Mouse (Mus musculus) C2C12 (cell line): ENCODE data around the gene Sccpdh.

ENCODE experiments used
- CEBPB ChIP-seq: IDR thresholded peaks from one replicate; pipeline ENCODE4 v1.6.1; 2011; ENCODE audit warnings: low read depth, mild to moderate bottlenecking, control low read depth, moderate library complexity
- CTCF ChIP-seq: IDR thresholded peaks from one replicate; pipeline ENCODE4 v1.5.1; 2011; ENCODE audit not compliant: control insufficient read depth, insufficient read depth, insufficient read length
- FOSL1 ChIP-seq: IDR thresholded peaks from one replicate; pipeline ENCODE4 v1.8.0; 2011; ENCODE audit warnings: mild to moderate bottlenecking, low read length; ENCODE audit not compliant: poor library complexity, insufficient read depth, severe bottlenecking
- MAX ChIP-seq: IDR thresholded peaks from one replicate; pipeline ENCODE4 v1.6.1; 2011; ENCODE audit warnings: mild to moderate bottlenecking, control low read depth
- MYOD1 ChIP-seq: IDR thresholded peaks from one replicate; pipeline ENCODE4 v1.6.1; 2011; ENCODE audit warnings: low read depth; ENCODE audit not compliant: control insufficient read depth, insufficient read length

DNA sequence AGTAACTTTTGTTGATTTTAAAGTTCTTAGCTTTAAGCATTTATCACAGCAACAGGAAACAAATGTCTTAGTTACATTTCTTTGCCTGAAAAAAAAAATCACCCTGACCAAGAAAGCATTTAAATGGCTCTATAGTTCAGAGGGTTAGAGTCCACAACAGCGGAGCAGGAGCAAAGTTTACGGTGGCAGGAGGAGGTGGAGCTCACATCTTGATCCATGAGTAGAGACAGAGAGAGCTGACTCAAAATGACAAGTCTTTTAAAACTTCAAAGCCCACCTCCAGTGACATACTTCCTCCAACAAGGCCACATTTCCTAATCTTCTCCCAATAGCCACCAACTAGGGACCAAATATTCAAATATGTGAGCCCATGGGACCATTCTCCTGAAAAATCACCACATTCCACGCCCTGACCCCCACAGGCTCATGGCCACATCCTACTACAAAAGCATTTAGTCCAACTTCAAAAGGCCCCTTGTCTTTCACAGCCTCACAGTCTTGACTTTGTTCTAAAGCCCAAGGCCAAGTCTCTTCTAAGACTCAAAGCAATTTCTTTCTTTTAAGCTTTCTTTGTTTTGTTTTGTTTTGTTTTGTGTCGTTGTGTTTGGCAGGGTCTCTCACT, 3.6 kb upstream of the Sccpdh start:
- no peak for TF ChIP-seq CTCF
- TF ChIP-seq MAX, result no peak
- no peak for TF ChIP-seq FOSL1
- TF ChIP-seq CEBPB, result no peak
- TF ChIP-seq MYOD1, result no peak
